Mouse (Mus musculus) kidney, postnatal 4 days (tissue): Measurements from ENCODE around the gene Tbc1d30.

Source experiments
- DNase-seq, 2 experiments: peaks; one replicate each; pipeline ENCODE4 v3.0.0; 2021; ENCODE audit warnings: mixed read lengths in 2 of 2

Tbc1d30 gene

GRCm38 (mm10) chr10:121216804-121217203, 134.3 kb downstream of the Tbc1d30 start:
- no peak for DNase-seq
